Mouse (Mus musculus): ENCODE measurements around the gene Wasl.

DNA sequence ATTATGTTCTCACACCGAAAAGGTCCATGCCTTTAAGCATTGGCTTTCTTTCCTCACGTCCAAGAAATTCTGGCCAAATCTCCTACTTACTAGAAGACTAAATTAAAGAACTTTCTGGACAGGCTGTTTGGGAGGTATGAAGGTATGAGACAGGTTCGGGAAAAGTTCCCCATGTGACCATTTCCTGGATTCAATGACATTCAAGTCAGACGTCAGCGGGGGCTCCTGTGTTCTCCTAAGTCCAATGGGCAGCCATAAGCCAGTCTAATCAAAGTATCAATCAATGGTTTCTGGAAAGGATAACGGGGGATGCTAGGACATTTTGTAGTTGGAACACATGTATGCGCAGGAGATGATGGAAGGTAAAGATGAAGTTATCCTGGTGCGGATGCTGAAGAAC lies 59.2 kb downstream of the Wasl start:
- TF ChIP-seq CTCF (IDR thresholded peaks at IDR 0.05; ENCODE audit: low read depth, low read length) (no peak), POLR2A (IDR thresholded peaks at IDR 0.05; ENCODE audit: insufficient read depth, low read length) (no peak)
